Mouse (Mus musculus) neural tube, embryonic 14.5 days (tissue): ENCODE measurements around the gene Prrx2. TPM values are rescaled to one million over a fixed set of nuclear protein-coding genes. Genes with fewer than 3 reads are reported as not detected.

Experiments
- ATAC-seq: fragments of 200-750 bp; cut with Nextera tagmentation; 2 replicates; pipeline ENCODE4 v1.8.0; 2017; ENCODE audit warnings: low read depth, mild to moderate bottlenecking, moderate TSS enrichment, moderate library complexity
- H3K27ac ChIP-seq: fragments of 300-500 bp; sonication (generic); 2 replicates; pipeline ENCODE4 v1.5.1; 2014; ENCODE audit warnings: low read depth, mild to moderate bottlenecking, control low read depth, low read length, moderate library complexity, mixed read lengths
- H3K27me3 ChIP-seq: fragments of 300-500 bp; sonication (generic); 2 replicates; pipeline ENCODE4 v1.6.1; 2014; ENCODE audit warnings: low read length; ENCODE audit not compliant: control insufficient read depth, insufficient read depth
- H3K36me3 ChIP-seq: fragments of 300-500 bp; sonication (generic); 2 replicates; pipeline ENCODE4 v1.6.1; 2014; ENCODE audit warnings: low read length, mixed read lengths; ENCODE audit not compliant: control insufficient read depth, insufficient read depth
- H3K4me1 ChIP-seq: fragments of 300-500 bp; sonication (generic); 2 replicates; pipeline ENCODE4 v1.6.1; 2014; ENCODE audit warnings: low read length; ENCODE audit not compliant: control insufficient read depth, insufficient read depth
- H3K4me2 ChIP-seq: fragments of 300-500 bp; sonication (generic); 2 replicates; pipeline ENCODE4 v1.6.1; 2014; ENCODE audit warnings: mild to moderate bottlenecking, low read depth, low read length, control low read depth
- H3K4me3 ChIP-seq: fragments of 300-500 bp; sonication (generic); 2 replicates; pipeline ENCODE4 v1.5.1; 2014; ENCODE audit warnings: low read depth, low read length, control low read depth, mixed read lengths
- H3K9ac ChIP-seq: fragments of 300-500 bp; sonication (generic); replicated peaks from 2 replicates; pipeline ENCODE4 v1.6.1; 2014; ENCODE audit warnings: low read depth, mild to moderate bottlenecking, control low read depth, low read length, mixed read lengths
- H3K9me3 ChIP-seq: fragments of 300-500 bp; sonication (generic); 2 replicates; pipeline ENCODE4 v1.6.1; 2016; ENCODE audit warnings: low read length; ENCODE audit not compliant: control insufficient read depth
- WGBS: fragments of 180-500 bp; shearing (Covaris S2); extraction: QIAGEN DNeasy Blood & Tissue Kit; methylation state at CpG from one replicate; pipeline ENCODE4 v1.1.7; 2014; 5-methylcytosine and 5-hydroxymethylcytosine counted together
- polyA plus RNA-seq: library from polyadenylated mRNA; unstranded; fragments of >200 nt; fragmentation: Nextera tagmentation; extraction: Ambion mirVana; gene quantifications from 2 replicates; pipeline ENCODE4 v1.2.1, GENCODE M21; 2014

Gene Prrx2
- polyA plus RNA-seq, 1 experiment from 2014 or later = 0.70 TPM

GRCm38 (mm10) chr2:30870863-30871262 lies 36.1 kb downstream of the Prrx2 start:
- no peak overlapping the region for H3K9ac ChIP-seq
- H3K4me3 ChIP-seq = no peak overlapping the region
- no peaks in the 10 kb centered on the region for H3K36me3 ChIP-seq
- 79% methylated on average over 8 of the region's 8 CpGs for WGBS
- no peak for ATAC-seq
- no peaks in the 10 kb centered on the region for H3K9me3 ChIP-seq
- H3K27ac ChIP-seq = no peak overlapping the region
- H3K4me2 ChIP-seq = no peak overlapping the region
- no peaks in the 10 kb centered on the region for H3K27me3 ChIP-seq
- no peaks in the 10 kb centered on the region for H3K4me1 ChIP-seq

- H3K9me3 ChIP-seq = no peaks in the 10 kb centered on the region
- no peaks in the 10 kb centered on the region for H3K4me1 ChIP-seq
- no peak overlapping the region for H3K4me2 ChIP-seq
- WGBS = 79% methylated on average over 6 of the region's 6 CpGs
- H3K4me3 ChIP-seq = no peak overlapping the region
- no peaks in the 10 kb centered on the region for H3K27me3 ChIP-seq
- no peak overlapping the region for H3K27ac ChIP-seq
- no peak overlapping the region for H3K9ac ChIP-seq
- H3K36me3 ChIP-seq = no peaks in the 10 kb centered on the region
- ATAC-seq = no peak
Measured at GRCm38 (mm10) chr2:30872669-30873068, 37.9 kb downstream of the Prrx2 start.

- Histone ChIP-seq H3K27ac (no peak overlapping the region), H3K4me2 (no peak overlapping the region), H3K27me3 (no peaks in the 10 kb centered on the region), H3K36me3 (no peaks in the 10 kb centered on the region), H3K4me3 (no peak overlapping the region), H3K4me1 (no peaks in the 10 kb centered on the region), H3K9ac (no peak overlapping the region), H3K9me3 (no peaks in the 10 kb centered on the region)
- no peak for ATAC-seq
- 39% methylated on average over 10 of the region's 10 CpGs for WGBS
Measured at GRCm38 (mm10) chr2:30874445-30874844, 39.7 kb downstream of the Prrx2 start.

- no peak overlapping the region for H3K4me3 ChIP-seq
Measured at GRCm38 (mm10) chr2:30875096-30875495, 40.3 kb downstream of the Prrx2 start.

GRCm38 (mm10) chr2:30875621-30876432 lies 41.1 kb downstream of the Prrx2 start:
- no peak for ATAC-seq
- Histone ChIP-seq H3K9me3 (no peaks in the 10 kb centered on the region), H3K9ac (no peak overlapping the region), H3K4me2 (no peak overlapping the region), H3K27me3 (no peaks in the 10 kb centered on the region), H3K36me3 (no peaks in the 10 kb centered on the region), H3K4me3 (no peak overlapping the region), H3K4me1 (no peaks in the 10 kb centered on the region), H3K27ac (no peak overlapping the region)
- WGBS = 64% methylated on average over 11 of the region's 11 CpGs

More at GRCm38 (mm10) chr2:30875096-30875495, 40.3 kb downstream of the Prrx2 start:
- no peaks in the 10 kb centered on the region for H3K27me3 ChIP-seq
- H3K36me3 ChIP-seq = no peaks in the 10 kb centered on the region
- no peak overlapping the region for H3K9ac ChIP-seq
- no peak for ATAC-seq
- H3K9me3 ChIP-seq = no peaks in the 10 kb centered on the region
- H3K4me1 ChIP-seq = no peaks in the 10 kb centered on the region
- no peak overlapping the region for H3K27ac ChIP-seq
- no peak overlapping the region for H3K4me2 ChIP-seq
- 84% methylated on average over 7 of the region's 7 CpGs for WGBS

- ATAC-seq = no peak
- WGBS = 89% methylated on average over 15 of the region's 15 CpGs
- H3K4me3 ChIP-seq = no peak overlapping the region
- no peak overlapping the region for H3K27ac ChIP-seq
- H3K4me1 ChIP-seq = no peaks in the 10 kb centered on the region
- H3K36me3 ChIP-seq = no peaks in the 10 kb centered on the region
- no peak overlapping the region for H3K4me2 ChIP-seq
- H3K9me3 ChIP-seq = no peaks in the 10 kb centered on the region
- no peaks in the 10 kb centered on the region for H3K27me3 ChIP-seq
- H3K9ac ChIP-seq = no peak overlapping the region
Measured at GRCm38 (mm10) chr2:30879481-30879880, 44.7 kb downstream of the Prrx2 start.

GRCm38 (mm10) chr2:30881215-30881614 lies 46.4 kb downstream of the Prrx2 start:
- no peak overlapping the region for H3K4me2 ChIP-seq
- no peaks in the 10 kb centered on the region for H3K9me3 ChIP-seq
- WGBS = 87% methylated on average over 7 of the region's 7 CpGs
- H3K9ac ChIP-seq = no peak overlapping the region
- H3K36me3 ChIP-seq = no peaks in the 10 kb centered on the region
- no peaks in the 10 kb centered on the region for H3K27me3 ChIP-seq
- H3K4me3 ChIP-seq = no peak overlapping the region
- no peak for ATAC-seq
- no peaks in the 10 kb centered on the region for H3K4me1 ChIP-seq
- no peak overlapping the region for H3K27ac ChIP-seq

GRCm38 (mm10) chr2:30884852-30885373 lies 50.1 kb downstream of the Prrx2 start:
- Histone ChIP-seq H3K4me1 (no peaks in the 10 kb centered on the region), H3K36me3 (no peaks in the 10 kb centered on the region)

GRCm38 (mm10) chr2:30885453-30886163 lies 50.8 kb downstream of the Prrx2 start:
- no peaks in the 10 kb centered on the region for H3K36me3 ChIP-seq
- no peaks in the 10 kb centered on the region for H3K4me1 ChIP-seq
- no peak overlapping the region for H3K27ac ChIP-seq
- no peak overlapping the region for H3K4me2 ChIP-seq
- ATAC-seq = no peak; the same call in 1 of the 2 replicates
- no peak overlapping the region for H3K4me3 ChIP-seq
- H3K27me3 ChIP-seq = no peaks in the 10 kb centered on the region
- 55% methylated on average over 9 of the region's 9 CpGs for WGBS
- H3K9ac ChIP-seq = no peak overlapping the region
- H3K9me3 ChIP-seq = no peaks in the 10 kb centered on the region

More at GRCm38 (mm10) chr2:30884852-30885373, 50.1 kb downstream of the Prrx2 start:
- Histone ChIP-seq H3K4me2 (no peak overlapping the region), H3K27ac (no peak overlapping the region), H3K4me3 (no peak overlapping the region), H3K9ac (no peak overlapping the region), H3K9me3 (no peaks in the 10 kb centered on the region), H3K27me3 (no peaks in the 10 kb centered on the region)
- no peak for ATAC-seq
- 94% methylated on average over 4 of the region's 4 CpGs for WGBS
